Mouse (Mus musculus): ENCODE measurements around the gene Efhc1. TPM values are rescaled to one million over a fixed set of nuclear protein-coding genes. Genes with fewer than 3 reads are reported as not detected.

The Efhc1 gene
- polyA plus RNA-seq, 1 experiment = 0.13 TPM

DNA sequence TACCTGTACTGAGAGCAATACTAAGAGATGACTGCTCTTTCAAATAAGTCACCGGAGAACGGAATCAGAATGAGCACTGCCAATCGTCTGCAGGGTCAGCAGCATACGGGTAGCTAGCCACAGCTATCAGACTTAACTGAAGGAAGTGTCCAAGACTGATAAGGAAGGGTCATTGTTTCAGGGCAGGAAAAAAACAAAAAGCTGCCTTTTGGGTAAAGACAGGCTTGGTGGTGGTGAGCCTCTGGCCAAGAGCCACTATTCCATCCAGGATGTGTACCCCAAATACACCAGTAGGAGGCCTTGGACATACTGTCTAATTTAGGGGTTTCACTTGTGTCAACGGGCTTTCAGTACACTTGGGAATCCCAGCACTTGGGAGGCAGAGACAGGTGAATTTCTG lies 42.9 kb downstream of the Efhc1 start:
- Histone ChIP-seq H3K4me1 (ENCODE audit: control insufficient read depth, insufficient read depth, insufficient read length) (no peaks in the 10 kb centered on the region; the same call in 1 of the 2 replicates), H3K27me3 (ENCODE audit: control insufficient read depth, insufficient read depth, low read length) (no peaks in the 10 kb centered on the region), H3K4me3 (ENCODE audit: extremely low read depth, insufficient read depth, insufficient read length) (no peak overlapping the region), H3K27ac (ENCODE audit: insufficient read depth, low read length) (no peak overlapping the region), H3K36me3 (ENCODE audit: control insufficient read depth, insufficient read depth, low read length) (no peaks in the 10 kb centered on the region)
- DNase-seq (ENCODE audit: low read depth in 1 of 2, low spot score in 2 of 2) = no peak
- TF ChIP-seq CTCF (IDR thresholded peaks at IDR 0.05; ENCODE audit: extremely low read depth, insufficient read depth, insufficient read length, insufficient replicate concordance) (no peak), POLR2A (IDR thresholded peaks at IDR 0.05; ENCODE audit: low read depth, low read length) (no peak)
- WGBS = 81% methylated on average over 5 of the region's 5 CpGs

DNA sequence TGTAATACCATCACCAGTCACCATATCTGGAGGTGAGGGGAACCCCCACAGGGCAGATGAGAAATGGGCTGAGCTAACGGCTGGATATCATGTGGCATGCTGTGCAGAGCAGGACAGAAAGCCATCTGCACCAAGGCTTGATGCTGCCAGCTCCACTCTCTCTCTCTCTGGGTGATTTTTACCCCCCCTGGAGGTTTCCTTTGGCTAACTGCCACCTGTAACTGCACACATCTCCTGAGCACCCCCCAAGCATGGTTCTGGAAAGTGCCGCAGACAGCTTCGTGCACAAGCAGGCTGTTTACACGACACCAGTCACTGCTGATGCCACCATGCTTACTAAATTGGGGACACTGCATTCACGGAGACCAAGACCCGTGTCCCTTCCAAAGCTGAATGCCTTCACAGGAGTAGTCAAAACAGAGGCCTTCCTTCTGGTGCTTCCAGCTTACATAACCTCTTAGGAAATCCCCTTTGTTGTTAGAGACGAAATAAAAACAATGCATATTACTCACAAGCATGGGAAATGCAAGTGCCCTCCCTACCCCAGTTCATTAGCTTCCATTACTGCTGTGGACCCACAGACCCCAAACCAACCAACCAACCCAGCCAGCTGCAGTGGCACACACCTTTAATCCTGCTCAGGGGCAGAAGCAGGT lies 44.0 kb downstream of the Efhc1 start:
- Histone ChIP-seq H3K27me3 (ENCODE audit: control insufficient read depth, insufficient read depth, low read length) (no peaks in the 10 kb centered on the region), H3K36me3 (ENCODE audit: control insufficient read depth, insufficient read depth, low read length) (0 out of 2 replicates have a peak, but pooled peaks cover 4% of the 10 kb centered on the region), H3K4me3 (ENCODE audit: extremely low read depth, insufficient read depth, insufficient read length) (no peak overlapping the region), H3K27ac (ENCODE audit: insufficient read depth, low read length) (no peak overlapping the region), H3K4me1 (ENCODE audit: control insufficient read depth, insufficient read depth, insufficient read length) (no peaks in the 10 kb centered on the region; the same call in 1 of the 2 replicates)
- no peak for DNase-seq (ENCODE audit: low read depth in 1 of 2, low spot score in 2 of 2)
- WGBS = 22% methylated on average over 7 of the region's 7 CpGs
- TF ChIP-seq CTCF (IDR thresholded peaks at IDR 0.05; ENCODE audit: extremely low read depth, insufficient read depth, insufficient read length, insufficient replicate concordance) (no peak), POLR2A (IDR thresholded peaks at IDR 0.05; ENCODE audit: low read depth, low read length) (no peak)

DNA sequence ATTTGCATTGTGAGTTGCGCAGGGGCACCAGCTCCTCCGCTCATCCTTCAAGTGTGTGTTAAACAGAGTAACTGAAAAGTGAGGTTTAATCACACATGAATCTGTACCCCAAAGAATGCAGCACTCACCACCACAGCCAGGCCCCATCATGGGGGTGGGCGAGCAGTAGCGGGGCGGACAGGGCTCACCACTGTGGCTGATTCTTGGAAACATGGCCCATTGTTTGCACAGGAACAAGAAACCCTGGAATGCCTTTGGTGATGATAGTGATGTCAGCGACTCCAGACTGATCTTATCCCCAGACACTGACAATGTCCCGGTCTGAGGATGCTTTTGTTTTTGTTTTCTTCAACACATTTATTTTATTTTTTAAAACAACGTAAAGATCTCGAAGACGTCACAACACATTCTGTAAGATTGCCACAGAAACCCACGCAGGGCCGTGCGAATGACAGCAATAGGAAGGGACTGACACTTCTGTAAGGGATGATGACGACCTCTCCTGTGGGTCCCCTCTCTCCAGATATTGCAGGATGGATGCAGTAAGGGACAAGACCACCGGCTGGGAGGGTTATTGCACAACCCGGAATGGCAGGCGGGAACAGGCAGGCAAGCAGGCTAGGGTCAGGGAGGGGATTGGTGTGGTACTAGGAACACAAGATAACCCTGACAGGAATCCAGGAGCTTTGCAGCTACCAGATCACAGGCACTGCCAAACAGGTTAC lies 45.3 kb downstream of the Efhc1 start:
- DNase-seq (ENCODE audit: low read depth in 1 of 2, low spot score in 2 of 2) = no peak
- TF ChIP-seq POLR2A (IDR thresholded peaks at IDR 0.05; ENCODE audit: low read depth, low read length) (no peak), CTCF (IDR thresholded peaks at IDR 0.05; ENCODE audit: extremely low read depth, insufficient read depth, insufficient read length, insufficient replicate concordance) (no peak)
- H3K4me3 ChIP-seq (ENCODE audit: extremely low read depth, insufficient read depth, insufficient read length) = no peak overlapping the region
- peaks cover 6% of the 10 kb centered on the region; the same call in 1 of the 2 replicates for H3K36me3 ChIP-seq (ENCODE audit: control insufficient read depth, insufficient read depth, low read length)
- no peak overlapping the region for H3K27ac ChIP-seq (ENCODE audit: insufficient read depth, low read length)
- 87% methylated on average over 17 of the region's 17 CpGs for WGBS
- H3K4me1 ChIP-seq (ENCODE audit: control insufficient read depth, insufficient read depth, insufficient read length) = no peaks in the 10 kb centered on the region; the same call in 1 of the 2 replicates
- no peaks in the 10 kb centered on the region for H3K27me3 ChIP-seq (ENCODE audit: control insufficient read depth, insufficient read depth, low read length)

DNA sequence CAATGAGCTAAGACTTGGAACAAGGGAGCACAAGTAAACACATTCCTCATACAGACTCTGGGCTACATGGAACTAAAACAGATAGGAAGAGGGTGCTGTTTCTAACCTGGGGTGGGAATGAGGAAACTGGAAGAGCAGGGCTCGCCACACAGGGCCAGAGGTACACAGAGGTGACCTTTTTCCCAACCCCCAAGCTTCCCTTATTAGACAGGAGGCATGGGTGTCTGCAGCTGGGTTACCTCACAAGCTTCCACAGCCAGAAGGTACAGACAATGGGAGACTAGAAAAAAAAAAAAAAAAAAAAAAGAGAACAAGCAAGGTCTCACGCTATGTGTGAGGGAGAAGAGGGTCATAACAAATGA lies 45.9 kb downstream of the Efhc1 start:
- no peak for TF ChIP-seq CTCF (IDR thresholded peaks at IDR 0.05; ENCODE audit: extremely low read depth, insufficient read depth, insufficient read length, insufficient replicate concordance)
- TF ChIP-seq POLR2A (IDR thresholded peaks at IDR 0.05; ENCODE audit: low read depth, low read length) = no peak
- Histone ChIP-seq H3K27me3 (ENCODE audit: control insufficient read depth, insufficient read depth, low read length) (no peaks in the 10 kb centered on the region), H3K27ac (ENCODE audit: insufficient read depth, low read length) (no peak overlapping the region), H3K4me1 (ENCODE audit: control insufficient read depth, insufficient read depth, insufficient read length) (no peaks in the 10 kb centered on the region; the same call in 1 of the 2 replicates), H3K36me3 (ENCODE audit: control insufficient read depth, insufficient read depth, low read length) (peaks cover 6% of the 10 kb centered on the region; the same call in 1 of the 2 replicates), H3K4me3 (ENCODE audit: extremely low read depth, insufficient read depth, insufficient read length) (no peak overlapping the region)
- DNase-seq (ENCODE audit: low read depth in 1 of 2, low spot score in 2 of 2) = no peak
- 86% methylated on average over 2 of the region's 2 CpGs for WGBS

- Histone ChIP-seq H3K27ac (ENCODE audit: insufficient read depth, low read length) (no peak overlapping the region), H3K4me1 (ENCODE audit: control insufficient read depth, insufficient read depth, insufficient read length) (no peaks in the 10 kb centered on the region; the same call in 1 of the 2 replicates), H3K27me3 (ENCODE audit: control insufficient read depth, insufficient read depth, low read length) (no peaks in the 10 kb centered on the region), H3K36me3 (ENCODE audit: control insufficient read depth, insufficient read depth, low read length) (peaks cover 11% of the 10 kb centered on the region), H3K4me3 (ENCODE audit: extremely low read depth, insufficient read depth, insufficient read length) (no peak overlapping the region)
- WGBS = 77% methylated on average over 13 of the region's 13 CpGs
- no peak for DNase-seq (ENCODE audit: low read depth in 1 of 2, low spot score in 2 of 2)
- no peak for TF ChIP-seq CTCF (IDR thresholded peaks at IDR 0.05; ENCODE audit: extremely low read depth, insufficient read depth, insufficient read length, insufficient replicate concordance)
- TF ChIP-seq POLR2A (IDR thresholded peaks at IDR 0.05; ENCODE audit: low read depth, low read length) = no peak
These were observed 46.5 kb downstream of the Efhc1 start for GRCm38 (mm10) chr1:20997881-20998389.

DNA sequence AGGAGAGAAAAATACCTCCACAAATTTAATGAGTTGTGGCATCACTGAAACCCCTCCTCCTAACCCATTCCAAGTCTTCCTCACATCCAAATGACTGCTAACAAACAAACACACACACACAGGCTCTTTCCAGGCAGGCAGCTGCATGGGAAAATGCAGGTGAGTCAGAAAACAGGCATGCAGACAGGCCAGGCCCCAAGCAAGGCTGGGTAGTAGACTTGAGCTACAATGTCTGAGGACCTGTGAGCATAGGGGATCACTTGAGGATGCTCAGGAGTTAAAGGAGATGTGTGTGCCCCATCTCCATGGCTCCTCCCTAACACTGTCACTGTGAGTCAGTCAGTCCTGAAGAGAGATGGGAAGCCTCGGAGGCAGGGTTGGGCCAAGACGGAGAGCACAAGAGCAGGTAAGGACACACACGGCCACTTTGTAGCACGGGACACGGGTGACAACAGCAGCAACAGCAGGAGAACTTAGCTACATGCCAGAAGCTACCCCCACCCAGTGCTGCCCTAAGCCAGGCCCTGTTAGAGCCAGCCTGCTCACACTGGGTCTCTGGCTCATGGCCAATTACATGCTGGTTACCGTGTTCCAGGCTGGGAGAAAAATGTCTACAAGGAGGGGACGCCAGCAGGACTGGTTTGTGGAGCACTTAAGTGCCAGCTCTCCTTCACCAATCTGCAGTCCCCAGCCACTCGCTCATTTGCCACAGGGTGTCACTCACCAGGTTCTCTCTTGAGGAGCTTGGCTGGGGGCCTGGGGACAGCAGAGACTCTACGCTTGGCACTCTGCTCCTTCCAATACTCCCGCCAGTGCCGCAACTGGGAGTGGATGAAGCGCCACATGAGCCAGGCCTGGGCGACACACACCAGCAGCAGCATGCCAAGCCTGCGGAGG lies 51.1 kb downstream of the Efhc1 start:
- H3K4me3 ChIP-seq (ENCODE audit: extremely low read depth, insufficient read depth, insufficient read length) = no peak overlapping the region
- TF ChIP-seq CTCF (IDR thresholded peaks at IDR 0.05; ENCODE audit: extremely low read depth, insufficient read depth, insufficient read length, insufficient replicate concordance) = no peak
- no peak for TF ChIP-seq POLR2A (IDR thresholded peaks at IDR 0.05; ENCODE audit: low read depth, low read length)
- H3K4me1 ChIP-seq (ENCODE audit: control insufficient read depth, insufficient read depth, insufficient read length) = no peaks in the 10 kb centered on the region
- H3K36me3 ChIP-seq (ENCODE audit: control insufficient read depth, insufficient read depth, low read length) = peaks cover 26% of the 10 kb centered on the region
- H3K27ac ChIP-seq (ENCODE audit: insufficient read depth, low read length) = no peak overlapping the region
- WGBS = 91% methylated on average over 14 of the region's 14 CpGs
- DNase-seq (ENCODE audit: low read depth in 1 of 2, low spot score in 2 of 2) = no peak
- H3K27me3 ChIP-seq (ENCODE audit: control insufficient read depth, insufficient read depth, low read length) = no peaks in the 10 kb centered on the region
